ENCODE assay signal across 8 mouse cellular contexts in the genomic region with DNA sequence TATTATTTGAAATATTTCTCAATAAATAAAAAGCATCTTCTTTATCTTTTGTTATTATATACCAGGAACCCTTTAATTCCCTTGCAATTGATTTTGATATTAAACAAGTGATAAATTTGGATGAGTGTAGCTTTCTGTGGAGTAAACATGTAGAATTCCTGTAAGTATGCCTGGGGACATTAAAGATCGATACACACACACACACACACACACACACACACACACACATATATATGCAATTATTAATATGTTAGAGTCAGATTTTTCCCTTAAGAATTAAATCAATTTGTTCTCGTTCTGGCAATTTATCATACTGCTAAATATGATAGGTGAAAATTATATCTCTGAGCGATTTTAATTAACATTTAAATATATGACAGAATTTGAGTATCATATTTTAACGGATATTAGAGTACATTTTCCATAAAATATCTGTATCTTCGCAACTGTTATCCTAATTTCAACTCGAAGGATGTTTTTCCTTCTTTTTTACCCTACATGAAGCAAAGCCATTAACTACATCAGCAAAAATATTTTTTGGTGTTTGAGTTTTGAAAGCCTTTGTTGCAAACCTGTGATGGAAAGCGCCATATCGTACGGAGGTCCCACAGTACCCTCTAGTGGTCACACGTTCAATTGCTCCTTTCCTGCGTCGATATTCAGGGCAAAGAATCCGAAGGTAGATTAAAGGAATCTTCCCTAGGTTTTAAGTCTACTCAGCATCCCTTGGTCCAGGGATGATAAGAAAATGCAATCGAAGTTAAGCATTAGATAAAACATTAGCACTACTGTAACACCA.
DNase-seq lines count a peak whose midpoint lies in the region; ATAC-seq and TF ChIP-seq lines count a peak whose summit lies in the region.

No protein-coding gene starts in this region.

- DNase-seq in adrenal gland, adult (ENCODE audit: inconsistent age in 2 of 2, low spot score in 1 of 2) = peak; percentile 7 to 70
- no peak for DNase-seq in adrenal gland, adult 8-10 months
- DNase-seq in thymus, postnatal 14 days = peak; percentile 5
- no peak for DNase-seq in thymus, adult 2 months
- peak; percentile 82 for DNase-seq in embryonic facial prominence, embryonic 11.5 days (ENCODE audit: low spot score)
- DNase-seq in kidney, postnatal 10 days = peak; percentile 62
- peak; percentile 44 for DNase-seq in lung, postnatal 14 days
- DNase-seq in right cerebral cortex, postnatal 25 days = peak; percentile 41

- H3K36me3 ChIP-seq in thymus, adult 2 months (ENCODE audit: control insufficient read depth, insufficient read depth, low read length) = no peaks in the 10 kb centered on the region
- no peaks in the 10 kb centered on the region for H3K36me3 ChIP-seq in embryonic facial prominence, embryonic 11.5 days (replicated peaks; ENCODE audit: control insufficient read depth, insufficient read depth, low read depth, low read length)

- TF ChIP-seq POLR2A in thymus, adult 2 months (IDR thresholded peaks at IDR 0.05; ENCODE audit: control insufficient read depth, extremely low read depth, insufficient read depth, low read length, poor library complexity) = no peak

- ATAC-seq in embryonic facial prominence, embryonic 11.5 days (replicated peaks; ENCODE audit: insufficient number of reproducible peaks, low FRiP score, low TSS enrichment, low read depth) = no peak

- H3K4me3 ChIP-seq in thymus, adult 2 months (ENCODE audit: control insufficient read depth, insufficient read depth, low read length) = no peak overlapping the region
- no peak overlapping the region for H3K4me3 ChIP-seq in embryonic facial prominence, embryonic 11.5 days (ENCODE audit: low read depth, low read length)

- no peaks in the 10 kb centered on the region for H3K27me3 ChIP-seq in thymus, adult 2 months (ENCODE audit: control insufficient read depth, insufficient read depth, low read length)
- no peaks in the 10 kb centered on the region for H3K27me3 ChIP-seq in embryonic facial prominence, embryonic 11.5 days (ENCODE audit: control insufficient read depth, insufficient read depth, low read length)

- TF ChIP-seq CTCF in thymus, adult 2 months (IDR thresholded peaks at IDR 0.05; ENCODE audit: borderline replicate concordance, control insufficient read depth, extremely low read depth, insufficient read depth, low read length, poor library complexity) = no peak

- H3K27ac ChIP-seq in thymus, adult 2 months (ENCODE audit: control insufficient read depth, insufficient read depth, low read length) = no peak overlapping the region
- no peak overlapping the region for H3K27ac ChIP-seq in embryonic facial prominence, embryonic 11.5 days (replicated peaks; ENCODE audit: low read depth, low read length)

- no peaks in the 10 kb centered on the region for H3K9me3 ChIP-seq in embryonic facial prominence, embryonic 11.5 days (replicated peaks; ENCODE audit: control insufficient read depth, low read length)

- H3K4me1 ChIP-seq in thymus, adult 2 months (replicated peaks; ENCODE audit: control insufficient read depth, insufficient read depth, low read length) = no peaks in the 10 kb centered on the region
- H3K4me1 ChIP-seq in embryonic facial prominence, embryonic 11.5 days (ENCODE audit: control insufficient read depth, insufficient read depth, low read length) = no peaks in the 10 kb centered on the region

- 25% methylated on average over 14 of the region's 14 CpGs for WGBS in thymus, adult 2 months
- WGBS in embryonic facial prominence, embryonic 11.5 days = 22% methylated on average over 14 of the region's 14 CpGs

- H3K4me2 ChIP-seq in embryonic facial prominence, embryonic 11.5 days (ENCODE audit: low read depth, low read length) = no peak overlapping the region

- no peak overlapping the region for H3K9ac ChIP-seq in embryonic facial prominence, embryonic 11.5 days (replicated peaks; ENCODE audit: low read length)

Comparison
In these comparisons a context has a peak if more than half of its experiments do, and no peak if none do; other contexts are left out.
1. DNase-seq: peak in adrenal gland, adult (2 of 2), thymus, postnatal 14 days (single experiment), embryonic facial prominence, embryonic 11.5 days (single experiment), kidney, postnatal 10 days (single experiment), lung, postnatal 14 days (single experiment) and right cerebral cortex, postnatal 25 days (single experiment); none in adrenal gland, adult 8-10 months (single experiment) and thymus, adult 2 months (single experiment).